In genomic region chr12:73794151-73794883, GRCm38 (mm10) we compare ENCODE assay signal across 8 mouse cellular contexts.
A peak's percentile ranks its signal among the peaks of the same experiment; 100 is the strongest.
DNase-seq lines count a peak whose midpoint lies in the region; ATAC-seq lines count a peak whose summit lies in the region.
"Had no signal": no experiment of that assay in that cellular context is flagged by ENCODE, and none has a peak within 500 bp of the region (broad histone marks: within the 10 kb centered on the region; RNA-seq: fewer than 3 reads in every experiment).

No protein-coding gene starts in this region.

- peaks cover 39% of the 10 kb centered on the region for H3K4me1 ChIP-seq in embryonic facial prominence, embryonic 15.5 days
- peaks cover 13% of the 10 kb centered on the region; the same call in 1 of the 2 replicates for H3K4me1 ChIP-seq in midbrain, embryonic 12.5 days

- H3K36me3 ChIP-seq in embryonic facial prominence, embryonic 15.5 days = no peaks in the 10 kb centered on the region
- no peaks in the 10 kb centered on the region for H3K36me3 ChIP-seq in midbrain, embryonic 12.5 days
- no peaks in the 10 kb centered on the region for H3K36me3 ChIP-seq in splenic B cell, adult 2 months (ENCODE audit: control insufficient read depth, insufficient read depth, low read length, poor library complexity, severe bottlenecking)
- H3K36me3 ChIP-seq: liver, embryonic 13.5 days had no signal

- 16% methylated on average over 17 of the region's 17 CpGs for WGBS in embryonic facial prominence, embryonic 15.5 days
- 28% methylated on average over 17 of the region's 17 CpGs for WGBS in midbrain, embryonic 12.5 days

- H3K4me3 ChIP-seq in embryonic facial prominence, embryonic 15.5 days (replicated peaks) = no peak overlapping the region
- no peak overlapping the region for H3K4me3 ChIP-seq in midbrain, embryonic 12.5 days
- H3K4me3 ChIP-seq: liver, embryonic 13.5 days had no signal

- intact Hi-C loops in left cerebral cortex, postnatal 25 days (cut with DNase I) = loop anchor here (2.0 kb wide), 1 partner anchor 114 kb away; no protein-coding TSS in a partner anchor

- ATAC-seq in embryonic facial prominence, embryonic 15.5 days (ENCODE audit: insufficient number of reproducible peaks, low FRiP score, low TSS enrichment, low read depth) = peak; percentile 59
- peak; percentile 47; the same call in 1 of the 2 replicates for ATAC-seq in midbrain, embryonic 12.5 days (ENCODE audit: low FRiP score, low read depth)

- H3K4me2 ChIP-seq in embryonic facial prominence, embryonic 15.5 days (replicated peaks) = peak overlapping the region; percentile 3; the same call in 1 of the 2 replicates
- peak overlapping the region; percentile 30; the same call in 1 of the 2 replicates for H3K4me2 ChIP-seq in midbrain, embryonic 12.5 days (replicated peaks)
- H3K4me2 ChIP-seq: liver, embryonic 13.5 days had no signal

- H3K9me3 ChIP-seq in embryonic facial prominence, embryonic 15.5 days (replicated peaks) = no peaks in the 10 kb centered on the region
- no peaks in the 10 kb centered on the region for H3K9me3 ChIP-seq in midbrain, embryonic 12.5 days
- H3K9me3 ChIP-seq: liver, embryonic 13.5 days had no signal

- peak; percentile 93 for DNase-seq in adrenal gland, postnatal 25 days
- DNase-seq in heart, adult 9 months (ENCODE audit: low spot score in 2 of 2) = peak; percentile 86 to 88
- peak; percentile 89 for DNase-seq in kidney, adult 18-20 months
- DNase-seq in left cerebral cortex, postnatal 25 days (ENCODE audit: low spot score in 2 of 2) = peak; percentile 67 to 76
- peak; percentile 46 for DNase-seq in splenic B cell, adult 2 months (ENCODE audit: low read depth, low spot score)
- DNase-seq: liver, embryonic 13.5 days had no signal

- H3K27me3 ChIP-seq in embryonic facial prominence, embryonic 15.5 days = no peaks in the 10 kb centered on the region
- H3K27me3 ChIP-seq in midbrain, embryonic 12.5 days = 0 out of 2 replicates have a peak, but pooled peaks cover 7% of the 10 kb centered on the region
- no peaks in the 10 kb centered on the region for H3K27me3 ChIP-seq in splenic B cell, adult 2 months (ENCODE audit: control insufficient read depth, insufficient read depth, low read length, poor library complexity, severe bottlenecking)

- no peak overlapping the region for H3K27ac ChIP-seq in embryonic facial prominence, embryonic 15.5 days (replicated peaks)
- peak overlapping the region; percentile 15; the same call in 1 of the 2 replicates for H3K27ac ChIP-seq in midbrain, embryonic 12.5 days (replicated peaks)
- H3K27ac ChIP-seq: liver, embryonic 13.5 days had no signal

- H3K9ac ChIP-seq in embryonic facial prominence, embryonic 15.5 days = no peak overlapping the region
- H3K9ac ChIP-seq in midbrain, embryonic 12.5 days (replicated peaks) = no peak overlapping the region
- H3K9ac ChIP-seq: liver, embryonic 13.5 days had no signal
